Mouse (Mus musculus): Measurements from ENCODE around the gene Spz1.

DNA sequence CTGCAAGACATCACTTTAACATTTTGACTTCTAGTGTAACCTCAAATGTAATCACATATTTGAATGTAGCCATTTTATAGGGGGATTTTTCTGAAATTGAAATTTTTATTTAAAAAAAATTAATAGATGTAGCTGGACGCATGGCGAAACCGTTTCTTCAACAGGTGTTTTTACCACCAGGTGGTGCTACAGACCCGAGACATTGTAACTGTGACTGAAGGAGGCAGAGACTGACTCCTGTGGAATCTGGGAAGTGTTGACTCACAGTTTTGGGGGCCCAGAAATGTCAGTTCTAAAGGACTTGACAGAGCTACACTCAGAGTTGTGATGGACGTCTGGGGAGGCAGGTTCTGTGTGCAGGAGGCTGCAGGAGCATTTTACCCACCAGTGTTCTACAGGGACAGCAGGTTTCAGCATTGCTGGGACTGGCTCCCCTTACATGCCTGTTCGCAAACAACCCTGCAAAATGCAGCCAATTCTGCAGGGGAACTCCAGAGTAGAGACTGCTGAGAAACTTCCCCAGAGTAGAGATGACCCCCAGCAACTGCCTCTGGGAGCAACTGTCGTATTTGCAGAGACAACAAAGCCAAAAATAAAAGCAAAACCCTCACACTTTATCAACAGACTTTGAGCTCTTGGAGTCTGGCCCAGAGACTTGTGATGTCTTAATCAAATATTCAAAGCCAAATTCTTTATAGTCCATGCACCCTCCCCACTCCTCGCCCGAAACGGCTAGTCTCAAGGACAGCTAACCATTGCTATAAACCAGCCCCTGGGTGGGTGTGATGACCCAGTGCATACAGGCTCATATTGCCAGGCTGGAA lies 4.5 kb upstream of the Spz1 start:
- no peak for TF ChIP-seq TCF12 (IDR thresholded peaks at IDR 0.05; ENCODE audit: insufficient read depth, poor library complexity, severe bottlenecking)
- TF ChIP-seq TCF3 (IDR thresholded peaks at IDR 0.05; ENCODE audit: insufficient read length, low read depth) = no peak
- TF ChIP-seq POLR2A (IDR thresholded peaks at IDR 0.05; ENCODE audit: insufficient read length, low read depth) = no peak
- no peak for TF ChIP-seq SRF (IDR thresholded peaks at IDR 0.05; ENCODE audit: control insufficient read depth, insufficient read length, low read depth)
- no peak for TF ChIP-seq USF1 (IDR thresholded peaks at IDR 0.05; ENCODE audit: low read depth)
- no peak for TF ChIP-seq E2F4 (IDR thresholded peaks at IDR 0.05; ENCODE audit: insufficient read depth)
- TF ChIP-seq POLR2AphosphoS2 (IDR thresholded peaks at IDR 0.05; ENCODE audit: insufficient read length, low read depth) = no peak
- no peak for TF ChIP-seq MAX (IDR thresholded peaks at IDR 0.05; ENCODE audit: low read depth)
- no peak for TF ChIP-seq CEBPB (IDR thresholded peaks at IDR 0.05; ENCODE audit: insufficient read depth, poor library complexity, severe bottlenecking)

Data from myocyte (in vitro differentiated cells).